Mouse (Mus musculus): ENCODE data around the gene Dbx2.
A peak's percentile ranks its signal among the peaks of the same experiment; 100 is the strongest.

The Dbx2 gene

GRCm38 (mm10) chr15:95655860-95656259, at the start of gene Dbx2:
Dbx2 (minus strand) TSS chr15:95655960.
- no peak for DNase-seq (ENCODE audit: low read depth)

- no peak for DNase-seq (ENCODE audit: low read depth)
These were observed 46.4 kb upstream of the Dbx2 start for GRCm38 (mm10) chr15:95702206-95702605.

- no peak for DNase-seq (ENCODE audit: low read depth)
These were observed 45.8 kb upstream of the Dbx2 start for GRCm38 (mm10) chr15:95701573-95701972.

GRCm38 (mm10) chr15:95699371-95699770, 43.6 kb upstream of the Dbx2 start:
- no peak for DNase-seq (ENCODE audit: low read depth)

GRCm38 (mm10) chr15:95693759-95694158, 38.0 kb upstream of the Dbx2 start:
- DNase-seq (ENCODE audit: low read depth): peak; percentile 3

- DNase-seq (ENCODE audit: low read depth): no peak
These were observed 35.8 kb upstream of the Dbx2 start for GRCm38 (mm10) chr15:95691594-95691993.

- DNase-seq (ENCODE audit: low read depth): no peak
These were observed 35.4 kb upstream of the Dbx2 start for GRCm38 (mm10) chr15:95691129-95691528.

- no peak for DNase-seq (ENCODE audit: low read depth)
These were observed 26.9 kb upstream of the Dbx2 start for GRCm38 (mm10) chr15:95682620-95683019.

GRCm38 (mm10) chr15:95675645-95676044, 19.9 kb upstream of the Dbx2 start:
- no peak for DNase-seq (ENCODE audit: low read depth)

GRCm38 (mm10) chr15:95675176-95675575, 19.4 kb upstream of the Dbx2 start:
- no peak for DNase-seq (ENCODE audit: low read depth)

GRCm38 (mm10) chr15:95667209-95667608, 11.4 kb upstream of the Dbx2 start:
- DNase-seq (ENCODE audit: low read depth): no peak

GRCm38 (mm10) chr15:95665002-95665401, 9.2 kb upstream of the Dbx2 start:
- no peak for DNase-seq (ENCODE audit: low read depth)

GRCm38 (mm10) chr15:95661718-95662117, 6.0 kb upstream of the Dbx2 start:
- DNase-seq (ENCODE audit: low read depth): no peak

- no peak for DNase-seq (ENCODE audit: low read depth)
These were observed 4.6 kb upstream of the Dbx2 start for GRCm38 (mm10) chr15:95660368-95660767.

GRCm38 (mm10) chr15:95654211-95654897, 1.4 kb downstream of the Dbx2 start:
- no peak for DNase-seq (ENCODE audit: low read depth)

GRCm38 (mm10) chr15:95653812-95654210, 1.9 kb downstream of the Dbx2 start:
- DNase-seq (ENCODE audit: low read depth): no peak

GRCm38 (mm10) chr15:95652898-95653707, 2.7 kb downstream of the Dbx2 start:
- no peak for DNase-seq (ENCODE audit: low read depth)

GRCm38 (mm10) chr15:95651824-95652223, 3.9 kb downstream of the Dbx2 start:
- no peak for DNase-seq (ENCODE audit: low read depth)

- no peak for DNase-seq (ENCODE audit: low read depth)
These were observed 12.2 kb downstream of the Dbx2 start for GRCm38 (mm10) chr15:95643505-95644029.

GRCm38 (mm10) chr15:95640347-95640746, 15.4 kb downstream of the Dbx2 start:
- DNase-seq (ENCODE audit: low read depth): no peak

GRCm38 (mm10) chr15:95639829-95640134, 16.0 kb downstream of the Dbx2 start:
- DNase-seq (ENCODE audit: low read depth): no peak

- no peak for DNase-seq (ENCODE audit: low read depth)
These were observed 16.5 kb downstream of the Dbx2 start for GRCm38 (mm10) chr15:95639115-95639828.

- DNase-seq (ENCODE audit: low read depth): no peak
These were observed 31.4 kb downstream of the Dbx2 start for GRCm38 (mm10) chr15:95624396-95624795.
